Mouse (Mus musculus): Measurements from ENCODE around the gene Ccr6. TPM values are rescaled to one million over a fixed set of nuclear protein-coding genes. Genes with fewer than 3 reads are reported as not detected.

Gene Ccr6
- total RNA-seq, 2 experiments from 2014 or later = 0.31 TPM; not detected in 1

DNA sequence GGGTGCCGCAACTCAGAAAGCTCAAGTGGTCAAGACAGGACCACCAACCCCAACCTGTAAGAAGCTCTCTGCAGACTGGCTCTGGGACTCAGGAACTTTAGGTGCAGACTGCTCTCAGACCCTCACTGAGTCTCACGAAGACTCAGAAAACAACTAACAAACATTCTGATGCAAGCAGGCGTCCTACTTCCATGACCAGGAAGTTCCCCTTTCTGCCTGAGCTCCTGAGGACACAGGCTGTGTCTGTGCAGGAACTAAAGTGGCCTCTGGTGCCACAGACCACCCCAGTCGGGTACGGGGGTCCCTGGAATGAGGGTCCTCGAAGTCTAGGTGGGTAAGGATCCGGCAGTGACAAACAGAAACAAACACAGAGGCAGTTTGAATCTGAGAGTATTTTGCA, 40.8 kb downstream of the Ccr6 start:
- Histone ChIP-seq H3K27ac (no peak overlapping the region), H3K4me3 (no peak overlapping the region)
- no peak for TF ChIP-seq CTCF (conservative IDR thresholded peaks at IDR 0.05)
- DNase-seq (ENCODE audit: low spot score in 2 of 2) = no peak

DNA sequence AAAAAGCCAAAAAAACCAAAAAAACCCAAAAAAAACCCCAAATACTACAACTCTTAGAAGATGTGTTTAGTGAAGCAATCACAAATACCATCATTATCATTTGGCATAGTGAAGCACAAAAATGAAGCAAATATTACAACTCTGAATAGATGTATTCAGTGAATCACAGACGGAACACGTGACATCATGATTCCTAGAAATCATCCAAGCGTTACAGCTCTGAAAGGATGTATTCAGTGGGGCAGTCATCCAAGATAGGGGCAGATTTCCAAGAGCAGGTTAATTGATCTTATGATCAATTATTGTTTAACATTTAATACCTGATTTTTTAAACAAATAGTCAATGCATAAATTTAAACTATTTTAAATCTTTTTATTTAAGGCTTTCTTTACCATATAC, 41.4 kb downstream of the Ccr6 start:
- H3K4me3 ChIP-seq = no peak overlapping the region
- TF ChIP-seq CTCF (conservative IDR thresholded peaks at IDR 0.05) = no peak
- no peak for DNase-seq (ENCODE audit: low spot score in 2 of 2)
- H3K27ac ChIP-seq = no peak overlapping the region

DNA sequence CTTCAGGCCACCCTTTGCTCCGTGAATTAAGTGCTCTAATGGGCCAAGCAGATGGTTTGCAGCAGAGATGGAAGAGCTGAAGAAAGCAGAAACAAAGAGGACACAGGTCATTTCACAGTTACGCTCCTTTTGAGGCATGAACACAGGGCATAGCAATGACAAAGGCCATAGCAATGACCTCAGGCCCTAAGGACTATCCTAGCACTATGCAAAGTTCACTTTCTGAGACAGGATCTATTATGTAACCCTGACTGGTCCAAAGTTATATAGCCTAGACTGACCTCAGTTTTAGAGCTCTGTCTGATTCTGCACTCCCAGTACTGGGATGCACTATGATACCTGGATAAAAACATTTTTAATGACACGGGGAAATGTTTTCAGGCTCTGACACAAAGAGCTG, 42.5 kb downstream of the Ccr6 start:
- DNase-seq (ENCODE audit: low spot score in 2 of 2) = no peak
- TF ChIP-seq CTCF (conservative IDR thresholded peaks at IDR 0.05) = no peak
- no peak overlapping the region for H3K4me3 ChIP-seq
- H3K27ac ChIP-seq = no peak overlapping the region

DNA sequence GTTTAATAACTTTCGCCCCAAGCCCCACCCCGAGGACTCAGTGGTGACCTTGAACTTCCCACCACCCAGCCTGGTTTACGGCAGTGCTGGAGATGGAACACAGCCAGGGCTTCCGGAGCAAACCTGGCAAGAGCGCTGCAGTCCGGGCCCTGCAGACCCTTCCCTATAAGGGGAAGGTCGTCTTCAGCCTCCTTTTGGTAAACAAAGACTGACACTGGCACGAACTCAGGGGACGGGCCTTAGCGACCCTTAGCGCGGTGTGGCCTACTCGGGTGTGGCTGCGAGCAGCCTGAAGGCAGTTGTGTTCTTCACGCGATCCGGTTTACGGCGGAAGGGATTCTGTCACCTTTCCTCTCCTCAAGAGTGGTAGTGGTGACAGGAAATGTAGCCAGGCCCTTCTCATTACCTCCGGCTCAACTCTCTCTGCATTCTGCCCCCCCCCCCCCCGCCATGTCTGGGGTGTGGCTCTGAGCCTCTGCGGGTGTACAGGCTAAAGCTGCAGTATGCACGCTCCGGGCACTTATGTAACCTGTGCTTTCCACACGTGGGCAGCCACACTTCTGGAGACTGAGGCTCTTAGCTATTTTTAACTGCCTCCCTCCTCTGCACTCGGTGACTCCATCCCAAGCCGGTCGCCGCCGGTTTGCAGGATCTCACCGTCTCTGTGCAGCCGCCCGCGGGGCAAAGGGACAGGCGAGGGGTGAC, 47.1 kb downstream of the Ccr6 start, which contains the start of gene Mpc1:
TSS of gene Mpc1 (plus strand) at position 84 of the 705 bp plus-strand sequence.
- Histone ChIP-seq H3K4me3 (peak within 1 kb of the TSS; percentile 94), H3K27ac (peak within 1 kb of the TSS; percentile 100)
- DNase-seq (ENCODE audit: low spot score in 2 of 2) = peak; percentile 81 to 86
- TF ChIP-seq CTCF (conservative IDR thresholded peaks at IDR 0.05) = no peak

DNA sequence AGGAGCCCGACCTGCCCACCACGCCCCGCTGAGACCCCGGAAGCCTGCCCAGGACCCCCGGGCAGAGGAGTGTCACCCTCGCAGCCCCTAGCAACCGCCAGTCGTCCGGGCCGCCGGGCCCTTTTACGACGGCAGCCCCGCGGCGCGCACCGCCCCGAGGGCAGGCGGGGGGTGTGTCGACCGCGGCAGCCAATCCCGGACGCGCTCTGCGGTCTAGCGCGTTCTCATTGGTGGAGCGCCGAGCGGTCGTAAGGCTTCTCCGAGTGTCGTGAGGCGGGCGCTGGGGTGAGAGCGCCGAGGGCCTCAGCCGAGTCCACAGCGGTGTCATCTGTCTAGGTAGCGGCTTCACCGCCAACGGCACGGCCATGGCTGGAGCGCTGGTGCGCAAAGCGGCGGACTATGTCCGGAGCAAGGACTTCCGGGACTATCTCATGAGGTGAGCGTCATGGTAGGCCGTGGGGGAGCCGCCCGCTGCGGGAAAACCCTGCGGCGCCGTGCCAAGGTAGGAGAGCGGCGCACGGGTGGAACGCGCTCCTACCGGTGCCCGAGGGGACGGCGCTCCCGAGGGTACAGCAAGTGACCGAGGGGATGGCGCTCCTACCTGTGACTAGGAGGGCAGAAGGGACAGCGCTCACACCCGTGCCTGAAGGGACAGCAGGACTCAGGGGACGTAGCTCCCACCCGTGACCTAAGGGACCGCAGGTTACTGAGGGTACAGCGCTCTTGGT, 47.8 kb downstream of the Ccr6 start:
- H3K4me3 ChIP-seq = peak overlapping the region; percentile 94
- H3K27ac ChIP-seq = peak overlapping the region; percentile 100
- peak; percentile 93 to 95 for DNase-seq (ENCODE audit: low spot score in 2 of 2)
- peak; percentile 69 for TF ChIP-seq CTCF (conservative IDR thresholded peaks at IDR 0.05)

DNA sequence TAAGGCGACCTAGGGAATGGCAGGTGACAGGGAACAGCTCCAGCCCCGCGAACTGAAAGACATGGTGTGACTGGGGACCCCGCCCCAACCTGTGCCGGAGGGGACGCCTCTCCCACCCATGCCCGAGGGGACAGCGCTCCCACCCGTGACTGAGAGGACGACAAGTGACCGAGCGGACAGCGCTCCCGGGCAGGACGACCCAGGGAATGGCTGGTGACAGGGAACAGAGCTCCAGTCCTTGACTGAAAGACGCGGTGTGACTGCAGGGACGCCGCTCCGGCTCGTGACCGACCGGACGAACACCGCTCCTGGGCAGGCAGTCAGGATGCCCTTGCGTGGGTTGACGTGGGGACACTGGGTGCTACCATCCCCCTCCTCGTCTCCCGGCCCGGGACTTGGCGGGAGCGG, 48.4 kb downstream of the Ccr6 start:
- DNase-seq (ENCODE audit: low spot score in 2 of 2) = peak; percentile 18 to 21
- peak overlapping the region; percentile 100 for H3K27ac ChIP-seq
- no peak for TF ChIP-seq CTCF (conservative IDR thresholded peaks at IDR 0.05)
- H3K4me3 ChIP-seq = peak overlapping the region; percentile 94

DNA sequence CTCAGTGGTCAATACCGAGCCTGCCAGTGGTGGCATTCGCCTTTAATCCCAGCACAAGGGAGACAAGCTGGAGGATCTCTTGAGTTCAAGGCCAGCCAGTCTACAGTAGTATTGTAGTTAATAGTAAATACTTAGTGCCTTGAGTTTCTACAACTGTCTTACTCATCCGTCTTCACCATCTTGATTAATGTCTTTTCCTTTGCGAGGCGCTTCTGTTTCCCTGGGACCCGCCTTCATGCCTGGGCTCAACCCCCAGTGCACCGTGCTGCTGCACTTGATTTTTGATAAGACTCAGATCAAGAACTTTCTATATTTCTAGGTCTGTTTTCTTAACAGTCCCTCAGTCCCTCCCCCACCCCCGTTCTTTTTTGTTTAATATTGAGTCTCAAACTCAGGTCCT, 49.2 kb downstream of the Ccr6 start:
- H3K4me3 ChIP-seq = peak overlapping the region; percentile 94
- no peak for TF ChIP-seq CTCF (conservative IDR thresholded peaks at IDR 0.05)
- DNase-seq (ENCODE audit: low spot score in 2 of 2) = no peak
- H3K27ac ChIP-seq = peak overlapping the region; percentile 100; the same call in 1 of the 2 replicates

DNA sequence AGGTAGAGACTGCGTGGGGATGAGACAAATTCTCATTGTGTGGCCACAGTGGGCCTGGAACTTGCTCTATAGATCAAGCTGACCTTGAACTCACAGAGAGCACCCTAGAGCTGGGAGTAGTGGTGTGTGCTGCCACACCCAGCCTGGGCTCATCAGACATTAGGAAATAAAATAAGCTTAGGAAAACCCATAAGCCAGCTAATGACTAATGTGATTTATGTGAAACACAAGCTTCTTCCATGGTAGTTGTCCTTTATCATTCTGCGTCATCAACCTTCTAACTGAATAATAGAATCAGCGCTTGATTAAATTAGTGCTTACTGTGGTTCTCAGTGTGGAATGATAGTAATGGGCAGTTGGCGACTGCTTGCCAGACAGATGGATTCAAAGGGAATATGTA, 51.1 kb downstream of the Ccr6 start:
- no peak for TF ChIP-seq CTCF (conservative IDR thresholded peaks at IDR 0.05)
- no peak overlapping the region for H3K27ac ChIP-seq
- no peak for DNase-seq (ENCODE audit: low spot score in 2 of 2)

DNA sequence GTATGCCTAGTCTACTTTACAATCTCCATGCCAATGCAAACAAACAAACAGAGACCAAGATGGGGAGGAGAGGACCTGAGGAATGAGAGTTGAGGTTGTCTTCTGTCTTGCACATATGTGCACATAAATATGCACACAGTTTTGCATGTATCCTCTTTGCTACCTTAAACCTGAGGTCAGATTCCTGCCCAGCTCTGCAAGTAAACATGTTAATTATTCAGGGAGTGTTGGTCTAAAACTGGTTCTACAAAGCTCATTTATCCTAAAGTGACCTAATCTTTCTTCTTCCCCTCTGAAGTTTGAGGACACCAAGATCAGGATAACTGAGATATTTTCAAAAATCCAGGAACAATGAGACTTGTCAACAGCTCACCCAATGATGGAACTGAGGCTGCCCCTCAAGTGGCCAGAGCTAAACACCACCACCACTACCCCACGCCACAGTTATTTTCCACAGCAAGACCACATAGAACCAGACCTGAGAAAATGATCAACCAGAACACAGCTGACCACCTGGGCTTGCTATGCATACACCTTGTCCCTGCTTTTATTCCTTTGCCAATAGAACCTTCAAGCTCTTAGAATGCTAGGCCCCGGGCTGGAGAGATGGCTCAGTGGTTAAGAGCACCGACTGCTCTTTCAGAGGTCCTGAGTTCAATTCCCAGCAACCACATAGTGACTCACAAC, 54.3 kb downstream of the Ccr6 start:
- Histone ChIP-seq H3K27ac (no peak overlapping the region), H3K4me3 (no peak overlapping the region)
- TF ChIP-seq CTCF (conservative IDR thresholded peaks at IDR 0.05) = no peak
- no peak for DNase-seq (ENCODE audit: low spot score in 2 of 2)

More for the DNA sequence above, 51.1 kb downstream of the Ccr6 start:
- H3K4me3 ChIP-seq = no peak overlapping the region

DNA sequence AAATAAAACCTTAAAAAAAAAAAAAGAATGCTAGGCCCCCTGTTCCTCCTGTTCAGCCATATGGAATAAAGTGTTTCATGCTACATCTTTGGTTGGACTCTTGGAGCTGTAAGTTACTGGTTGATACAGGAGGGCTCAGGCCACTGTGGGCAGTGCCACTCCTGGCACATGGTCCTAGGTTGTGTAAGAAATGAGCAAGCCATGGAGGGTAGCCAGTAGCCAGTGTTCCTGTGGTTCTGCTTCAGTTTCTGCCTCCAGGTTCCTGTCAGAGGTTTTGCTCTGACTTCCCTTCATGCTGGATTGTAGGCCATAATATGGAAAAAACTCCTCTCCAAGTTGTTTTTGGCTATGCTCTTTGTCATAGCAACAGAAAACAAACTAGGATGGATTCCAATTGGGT, 54.9 kb downstream of the Ccr6 start:
- no peak for TF ChIP-seq CTCF (conservative IDR thresholded peaks at IDR 0.05)
- H3K4me3 ChIP-seq = no peak overlapping the region
- no peak overlapping the region for H3K27ac ChIP-seq
- DNase-seq (ENCODE audit: low spot score in 2 of 2) = no peak

DNA sequence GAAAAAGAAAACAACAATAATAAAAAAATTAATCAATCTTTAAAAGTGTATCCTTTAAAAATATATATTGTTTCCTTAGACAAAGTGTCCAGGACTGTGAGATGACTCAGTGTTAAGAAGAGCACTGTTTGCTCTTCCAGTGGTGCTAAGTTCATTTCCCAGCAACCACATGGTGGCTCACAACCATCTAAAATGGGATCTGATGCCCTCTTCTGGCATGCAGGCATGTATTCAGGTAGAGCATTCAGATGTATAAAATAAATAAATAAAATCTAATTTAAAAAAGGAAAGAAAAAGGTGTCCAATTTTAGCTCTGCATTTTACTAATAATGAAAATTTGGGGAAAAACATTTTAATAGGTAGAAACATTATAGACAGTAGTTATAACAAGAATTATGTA, 60.0 kb downstream of the Ccr6 start:
- no peak overlapping the region for H3K4me3 ChIP-seq
- no peak for DNase-seq (ENCODE audit: low spot score in 2 of 2)
- TF ChIP-seq CTCF (conservative IDR thresholded peaks at IDR 0.05) = peak; percentile 62
- no peak overlapping the region for H3K27ac ChIP-seq

DNA sequence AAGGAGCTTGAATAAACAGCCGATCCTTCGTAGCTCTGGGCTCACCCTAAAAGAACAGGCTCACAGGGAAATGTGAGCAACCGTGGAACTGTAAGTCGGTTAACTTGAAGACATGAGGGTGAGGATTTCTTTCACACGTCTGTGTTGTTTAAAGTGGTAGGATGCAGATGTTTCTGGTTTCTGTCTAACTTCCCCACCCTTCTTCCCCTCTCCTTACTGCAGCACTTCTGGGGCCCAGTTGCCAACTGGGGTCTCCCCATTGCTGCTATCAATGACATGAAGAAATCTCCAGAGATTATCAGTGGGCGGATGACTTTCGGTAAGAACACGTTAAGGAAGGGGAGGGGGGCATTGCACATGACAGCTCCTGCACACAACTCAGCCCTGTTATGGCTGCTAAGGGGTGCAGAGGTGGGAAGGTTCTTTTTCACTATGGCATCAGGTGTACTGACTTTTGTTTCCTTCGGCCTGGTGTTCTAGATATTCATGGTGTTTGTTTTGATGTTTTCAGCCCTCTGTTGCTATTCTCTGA, 60.5 kb downstream of the Ccr6 start:
- TF ChIP-seq CTCF (conservative IDR thresholded peaks at IDR 0.05) = no peak
- Histone ChIP-seq H3K27ac (no peak overlapping the region), H3K4me3 (no peak overlapping the region)
- DNase-seq (ENCODE audit: low spot score in 2 of 2) = no peak

DNA sequence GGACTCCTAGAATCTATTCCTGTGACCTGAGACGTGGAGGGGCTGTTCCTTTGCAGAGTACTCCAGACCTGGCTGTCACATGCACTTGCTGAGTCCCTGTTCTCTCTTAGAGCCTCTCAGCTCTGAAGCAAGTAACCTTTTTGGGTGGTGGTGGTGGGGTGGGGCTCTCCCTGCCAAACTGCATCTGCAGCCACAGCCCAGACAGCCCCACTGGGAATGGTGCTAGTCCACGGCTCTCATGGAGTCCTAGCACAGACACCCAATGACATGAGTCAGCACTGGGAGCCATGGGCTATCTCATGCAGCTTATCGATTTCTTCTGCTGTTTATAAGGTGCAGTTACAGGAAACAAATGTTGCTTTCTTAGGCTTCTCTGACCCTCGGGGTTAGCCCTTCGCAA, 61.9 kb downstream of the Ccr6 start:
- Histone ChIP-seq H3K4me3 (no peak overlapping the region), H3K27ac (peak overlapping the region; percentile 72; the same call in 1 of the 2 replicates)
- no peak for DNase-seq (ENCODE audit: low spot score in 2 of 2)
- no peak for TF ChIP-seq CTCF (conservative IDR thresholded peaks at IDR 0.05)
